8 mouse cellular contexts compared by ENCODE assay signal in genomic region chr15:101191459-101192259, GRCm38 (mm10). TPM values are rescaled to one million over a fixed set of nuclear protein-coding genes. Genes with fewer than 3 reads are reported as not detected.
DNase-seq lines count a peak whose midpoint lies in the region; ATAC-seq and TF ChIP-seq lines count a peak whose summit lies in the region.

No protein-coding gene starts in this region.

- peak; percentile 24; the same call in 1 of the 2 replicates for ATAC-seq in embryonic facial prominence, embryonic 11.5 days (replicated peaks; ENCODE audit: insufficient number of reproducible peaks, low FRiP score, low TSS enrichment, low read depth)
- no peak for ATAC-seq in heart, embryonic 11.5 days (replicated peaks; ENCODE audit: insufficient number of reproducible peaks, low FRiP score, low TSS enrichment)
- ATAC-seq in liver, embryonic 15.5 days (ENCODE audit: insufficient read depth): no peak
- ATAC-seq in monocyte, adult 5-6 weeks (replicated peaks; ENCODE audit: insufficient number of reproducible peaks, low FRiP score, low TSS enrichment, poor library complexity, severe bottlenecking): peak; percentile 42
- ATAC-seq in inflammation-experienced regulatory T-cells, adult 6 months: no peak

- WGBS in spleen, adult 2 months: 70% methylated on average over 13 of the region's 13 CpGs
- WGBS in embryonic facial prominence, embryonic 11.5 days: 39% methylated on average over 13 of the region's 13 CpGs
- 18% methylated on average over 13 of the region's 13 CpGs for WGBS in heart, embryonic 11.5 days (ENCODE audit: insufficient replicate concordance)
- WGBS in liver, embryonic 15.5 days (ENCODE audit: insufficient replicate concordance): 28% methylated on average over 13 of the region's 13 CpGs

- no peak for TF ChIP-seq CTCF in spleen, adult 2 months (IDR thresholded peaks at IDR 0.05; ENCODE audit: extremely low read depth, insufficient read depth, insufficient read length, insufficient replicate concordance)

- H3K36me3 ChIP-seq in spleen, adult 2 months (ENCODE audit: control insufficient read depth, insufficient read depth, low read length): peaks cover 6% of the 10 kb centered on the region; the same call in 1 of the 2 replicates
- H3K36me3 ChIP-seq in embryonic facial prominence, embryonic 11.5 days (replicated peaks; ENCODE audit: control insufficient read depth, insufficient read depth, low read depth, low read length): peaks cover 10% of the 10 kb centered on the region
- peaks cover 19% of the 10 kb centered on the region for H3K36me3 ChIP-seq in heart, embryonic 11.5 days (ENCODE audit: control insufficient read depth, insufficient read depth, low read length)
- peaks cover 9% of the 10 kb centered on the region; the same call in 1 of the 2 replicates for H3K36me3 ChIP-seq in liver, embryonic 15.5 days (replicated peaks)

- H3K9me3 ChIP-seq in embryonic facial prominence, embryonic 11.5 days (replicated peaks; ENCODE audit: control insufficient read depth, low read length): no peaks in the 10 kb centered on the region
- H3K9me3 ChIP-seq in heart, embryonic 11.5 days (replicated peaks; ENCODE audit: control insufficient read depth, low read length): no peaks in the 10 kb centered on the region
- no peaks in the 10 kb centered on the region for H3K9me3 ChIP-seq in liver, embryonic 15.5 days (replicated peaks)

- H3K4me1 ChIP-seq in spleen, adult 2 months (ENCODE audit: control insufficient read depth, insufficient read depth, insufficient read length): peaks cover 26% of the 10 kb centered on the region; the same call in 1 of the 2 replicates
- no peaks in the 10 kb centered on the region for H3K4me1 ChIP-seq in embryonic facial prominence, embryonic 11.5 days (ENCODE audit: control insufficient read depth, insufficient read depth, low read length)
- H3K4me1 ChIP-seq in heart, embryonic 11.5 days (ENCODE audit: control insufficient read depth, insufficient read depth, low read length): peaks cover 49% of the 10 kb centered on the region
- peaks cover 74% of the 10 kb centered on the region for H3K4me1 ChIP-seq in liver, embryonic 15.5 days (replicated peaks)

- no peak for DNase-seq in spleen, adult 2 months (ENCODE audit: low read depth in 1 of 2, low spot score in 2 of 2)
- DNase-seq in spleen, postnatal 10 days (ENCODE audit: low spot score in 2 of 2): no peak
- peak; percentile 49 for DNase-seq in embryonic facial prominence, embryonic 11.5 days (ENCODE audit: low spot score)
- DNase-seq in layer of hippocampus, postnatal 36 days: no peak

- H3K27me3 ChIP-seq in spleen, adult 2 months (ENCODE audit: control insufficient read depth, insufficient read depth, low read length): no peaks in the 10 kb centered on the region
- H3K27me3 ChIP-seq in embryonic facial prominence, embryonic 11.5 days (ENCODE audit: control insufficient read depth, insufficient read depth, low read length): no peaks in the 10 kb centered on the region
- no peaks in the 10 kb centered on the region for H3K27me3 ChIP-seq in heart, embryonic 11.5 days (ENCODE audit: control insufficient read depth, insufficient read depth, low read length)
- H3K27me3 ChIP-seq in liver, embryonic 15.5 days: no peaks in the 10 kb centered on the region

- peak overlapping the region; percentile 65 for H3K27ac ChIP-seq in spleen, adult 2 months (ENCODE audit: insufficient read depth, low read length)
- no peak overlapping the region for H3K27ac ChIP-seq in embryonic facial prominence, embryonic 11.5 days (replicated peaks; ENCODE audit: low read depth, low read length)
- peak overlapping the region; percentile 58 for H3K27ac ChIP-seq in heart, embryonic 11.5 days (ENCODE audit: low read depth, low read length)
- H3K27ac ChIP-seq in liver, embryonic 15.5 days (replicated peaks): peak overlapping the region; percentile 20; the same call in 1 of the 2 replicates

- no peak overlapping the region for H3K4me2 ChIP-seq in embryonic facial prominence, embryonic 11.5 days (ENCODE audit: low read depth, low read length)
- H3K4me2 ChIP-seq in heart, embryonic 11.5 days: 0 out of 2 replicates have a peak overlapping the region, but pooled peaks have one; percentile 0
- H3K4me2 ChIP-seq in liver, embryonic 15.5 days: no peak overlapping the region

- no peak overlapping the region for H3K9ac ChIP-seq in embryonic facial prominence, embryonic 11.5 days (replicated peaks; ENCODE audit: low read length)
- no peak overlapping the region for H3K9ac ChIP-seq in heart, embryonic 11.5 days (ENCODE audit: low read depth, low read length)
- H3K9ac ChIP-seq in liver, embryonic 15.5 days: no peak overlapping the region

- no peak overlapping the region for H3K4me3 ChIP-seq in spleen, adult 2 months (ENCODE audit: extremely low read depth, insufficient read depth, insufficient read length)
- H3K4me3 ChIP-seq in embryonic facial prominence, embryonic 11.5 days (ENCODE audit: low read depth, low read length): no peak overlapping the region
- H3K4me3 ChIP-seq in heart, embryonic 11.5 days (ENCODE audit: low read depth, low read length): no peak overlapping the region
- H3K4me3 ChIP-seq in liver, embryonic 15.5 days (replicated peaks): no peak overlapping the region

- TF ChIP-seq POLR2A in spleen, adult 2 months (IDR thresholded peaks at IDR 0.05; ENCODE audit: low read depth, low read length): no peak

RNA-seq across cellular contexts. Expression of gene Acvr1b, which starts 17.8 kb away (rescaled TPM):
- 17.9 and 20.2 TPM in 2 replicates for polyA plus RNA-seq in spleen, adult 2 months (2012; rRNA removed)
- 10.5 and 11.4 TPM in 2 replicates for polyA plus RNA-seq in embryonic facial prominence, embryonic 11.5 days (2014; fragmentation: Nextera tagmentation; extraction: Ambion mirVana)
- 8.0 and 8.9 TPM in 2 replicates for polyA plus RNA-seq in heart, embryonic 11.5 days (2014; fragmentation: Nextera tagmentation; extraction: Ambion mirVana)
- 1.6 and 2.0 TPM in 2 replicates for polyA plus RNA-seq in liver, embryonic 15.5 days (2015; fragmentation: Nextera tagmentation; extraction: Ambion mirVana)
- 14.2 to 16.4 TPM (median 14.2 TPM) in 3 replicates for total RNA-seq in monocyte, adult 5-6 weeks (2017)
- 1 to 10 TPM in 2 of 3 experiments, under 1 TPM in 1; 0.53 to 4.0 (median 3.6) TPM for polyA plus RNA-seq in inflammation-experienced regulatory T-cells, adult 6 months (2017; shearing (Covaris generic))
- 10 to 100 TPM; 85.2 to 88.5 TPM for total RNA-seq in layer of hippocampus, postnatal 36 days (2021)

RNA-seq across cellular contexts. Expression of gene Grasp, which starts 32.3 kb away (rescaled TPM):
- 5.6 and 6.5 TPM in 2 replicates for polyA plus RNA-seq in spleen, adult 2 months (2012; rRNA removed)
- 5.6 and 6.0 TPM in 2 replicates for polyA plus RNA-seq in embryonic facial prominence, embryonic 11.5 days (2014; fragmentation: Nextera tagmentation; extraction: Ambion mirVana)
- polyA plus RNA-seq in heart, embryonic 11.5 days (2014; fragmentation: Nextera tagmentation; extraction: Ambion mirVana): 4.1 TPM in 2 replicates
- 0.37 and 0.46 TPM in 2 replicates for polyA plus RNA-seq in liver, embryonic 15.5 days (2015; fragmentation: Nextera tagmentation; extraction: Ambion mirVana)
- 4.9 to 10.8 TPM (median 9.0 TPM) in 3 replicates for total RNA-seq in monocyte, adult 5-6 weeks (2017)
- under 1 TPM; 0.18 to 0.50 (median 0.28) TPM for polyA plus RNA-seq in inflammation-experienced regulatory T-cells, adult 6 months (2017; shearing (Covaris generic))
- 10 to 100 TPM; 68.7 to 70.3 TPM for total RNA-seq in layer of hippocampus, postnatal 36 days (2021)

Comparison
In these comparisons a context has a peak if more than half of its experiments do, and no peak if none do; other contexts are left out.
1. ATAC-seq: peak in embryonic facial prominence, embryonic 11.5 days (single experiment) and monocyte, adult 5-6 weeks (single experiment); none in heart, embryonic 11.5 days (single experiment), liver, embryonic 15.5 days (single experiment) and inflammation-experienced regulatory T-cells, adult 6 months (single experiment).